Mouse (Mus musculus) forebrain, embryonic 10.5 days (tissue): ENCODE results near the gene Rap1gds1. TPM values are rescaled to one million over a fixed set of nuclear protein-coding genes. Genes with fewer than 3 reads are reported as not detected.

ENCODE experiments used
- DNase-seq: peaks from one replicate; pipeline ENCODE4 v3.0.0-alpha.2; 2017; ENCODE audit warnings: low spot score; ENCODE audit errors: extremely low spot score
- H3K27ac ChIP-seq: fragments of 300-500 bp; sonication (generic); 2 replicates; pipeline ENCODE4 v1.5.1; 2016; ENCODE audit warnings: mild to moderate bottlenecking
- H3K27me3 ChIP-seq: fragments of 300-500 bp; sonication (generic); 2 replicates; pipeline ENCODE4 v1.6.1; 2016; ENCODE audit warnings: mild to moderate bottlenecking; ENCODE audit not compliant: poor library complexity, severe bottlenecking
- H3K36me3 ChIP-seq: fragments of 300-500 bp; sonication (generic); replicated peaks from 2 replicates; pipeline ENCODE4 v1.6.1; 2016; ENCODE audit warnings: mild to moderate bottlenecking, moderate library complexity
- H3K4me1 ChIP-seq: fragments of 300-500 bp; sonication (generic); 2 replicates; pipeline ENCODE4 v1.6.1; 2016
- H3K4me3 ChIP-seq: fragments of 300-500 bp; sonication (generic); 2 replicates; pipeline ENCODE4 v1.5.1; 2016; ENCODE audit warnings: mild to moderate bottlenecking, moderate library complexity
- H3K9me3 ChIP-seq: fragments of 300-500 bp; sonication (generic); 2 replicates; pipeline ENCODE4 v1.6.1; 2016; ENCODE audit warnings: mild to moderate bottlenecking, moderate library complexity
- WGBS: fragments of 180-500 bp; shearing (Covaris S2); methylation state at CpG from one replicate; pipeline ENCODE4 v1.1.7; 2016; 5-methylcytosine and 5-hydroxymethylcytosine counted together
- polyA plus RNA-seq: library from polyadenylated mRNA; unstranded; fragments of >200 nt; fragmentation: Nextera tagmentation; extraction: Ambion mirVana; gene quantifications from 2 replicates; pipeline ENCODE4 v1.2.1, GENCODE M21; 2016

Rap1gds1 gene
- polyA plus RNA-seq, 1 experiment from 2014 or later: 55.0 TPM

DNA sequence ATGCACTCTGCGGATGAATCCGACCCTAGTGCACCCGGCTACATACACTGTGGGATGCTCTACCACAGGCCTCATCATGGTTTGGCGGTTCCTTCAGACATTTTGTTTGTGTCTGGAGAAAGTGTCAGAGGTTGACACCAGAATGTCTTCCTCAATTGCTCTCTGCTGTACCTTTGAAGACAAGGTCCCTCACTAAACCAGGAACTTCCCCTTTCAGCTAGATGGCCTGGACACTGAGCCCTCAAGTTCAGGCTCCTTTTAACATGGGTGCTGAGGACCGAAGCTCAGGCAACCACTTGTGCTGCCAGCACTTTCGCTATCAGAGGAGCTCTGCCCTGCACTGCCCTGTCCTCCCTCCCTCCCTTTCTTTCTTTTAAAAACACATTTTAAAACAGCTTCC lies 92.8 kb downstream of the Rap1gds1 start:
- peaks cover 12% of the 10 kb centered on the region for H3K36me3 ChIP-seq
- H3K27me3 ChIP-seq: no peaks in the 10 kb centered on the region
- no peak overlapping the region for H3K4me3 ChIP-seq
- H3K9me3 ChIP-seq: peaks cover 2% of the 10 kb centered on the region
- 96% methylated on average over 6 of the region's 6 CpGs for WGBS
- no peak for DNase-seq
- H3K4me1 ChIP-seq: no peaks in the 10 kb centered on the region
- H3K27ac ChIP-seq: no peak overlapping the region

DNA sequence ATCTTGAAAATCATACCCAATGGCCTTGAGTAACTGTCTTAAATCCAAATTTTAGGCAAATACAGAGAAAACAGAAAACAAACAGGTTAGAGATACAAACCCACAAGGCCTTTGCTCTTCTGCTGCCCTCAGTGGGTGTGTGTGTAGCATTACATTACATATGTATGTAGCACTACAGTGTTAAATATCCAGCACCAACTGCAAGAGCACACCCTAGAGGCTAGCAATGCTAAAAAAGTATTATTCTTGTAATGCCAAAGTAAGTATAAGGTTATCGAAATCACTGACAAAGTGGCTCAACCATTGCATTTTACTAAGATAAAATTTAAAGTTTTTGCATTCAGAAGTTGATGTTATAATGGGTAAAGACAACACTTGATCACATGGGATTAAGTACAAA lies 97.6 kb downstream of the Rap1gds1 start:
- 96% methylated on average over 1 of the region's 1 CpGs for WGBS
- Histone ChIP-seq H3K9me3 (0 out of 2 replicates have a peak, but pooled peaks cover 5% of the 10 kb centered on the region), H3K27ac (no peak overlapping the region), H3K4me1 (no peaks in the 10 kb centered on the region), H3K36me3 (peaks cover 35% of the 10 kb centered on the region), H3K27me3 (no peaks in the 10 kb centered on the region), H3K4me3 (no peak overlapping the region)
- no peak for DNase-seq

DNA sequence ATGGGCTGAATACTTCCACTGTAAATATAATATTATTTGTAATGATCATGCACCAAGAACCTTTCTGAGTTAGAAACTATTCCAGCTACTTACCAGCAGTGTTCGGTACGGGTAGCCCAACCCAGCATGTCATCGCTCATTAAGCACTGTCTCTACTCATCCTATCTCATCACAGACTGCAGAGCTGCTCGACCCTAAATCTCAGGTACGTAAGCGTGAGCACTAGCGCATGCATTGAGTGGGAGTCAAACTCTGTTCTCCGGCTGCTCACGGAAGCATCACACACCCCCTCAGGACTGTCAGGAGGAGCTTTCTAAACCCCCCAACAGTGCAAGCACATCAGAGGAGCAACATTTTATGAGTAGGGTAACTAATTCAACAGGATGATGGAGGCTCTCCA lies 107.4 kb downstream of the Rap1gds1 start:
- DNase-seq: no peak
- Histone ChIP-seq H3K27ac (no peak overlapping the region), H3K9me3 (no peaks in the 10 kb centered on the region), H3K27me3 (no peaks in the 10 kb centered on the region), H3K4me1 (peaks cover 9% of the 10 kb centered on the region; the same call in 1 of the 2 replicates), H3K36me3 (peaks cover 8% of the 10 kb centered on the region), H3K4me3 (no peak overlapping the region)
- 94% methylated on average over 9 of the region's 9 CpGs for WGBS

DNA sequence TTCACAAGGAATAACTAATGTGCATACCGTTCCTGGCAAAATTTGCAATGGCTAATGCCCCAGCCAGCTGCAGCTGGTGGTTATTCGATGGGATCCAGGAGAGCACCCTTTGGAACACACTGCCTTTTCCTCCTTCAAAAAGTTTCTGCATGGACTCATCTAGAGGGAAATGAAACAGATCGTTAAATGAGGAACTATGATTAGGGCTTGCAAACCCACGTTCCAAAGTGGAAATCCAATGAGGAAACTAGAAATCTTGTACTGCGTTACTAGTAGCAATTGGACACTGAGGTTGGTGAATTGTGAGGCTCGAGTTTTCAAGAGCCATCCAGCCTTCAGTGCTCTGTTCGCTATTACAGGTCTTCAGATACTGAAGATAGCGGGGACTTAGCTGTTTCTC lies 116.5 kb downstream of the Rap1gds1 start:
- Histone ChIP-seq H3K9me3 (no peaks in the 10 kb centered on the region), H3K4me3 (no peak overlapping the region)
- WGBS: 91% methylated on average over 8 of the region's 8 CpGs

DNA sequence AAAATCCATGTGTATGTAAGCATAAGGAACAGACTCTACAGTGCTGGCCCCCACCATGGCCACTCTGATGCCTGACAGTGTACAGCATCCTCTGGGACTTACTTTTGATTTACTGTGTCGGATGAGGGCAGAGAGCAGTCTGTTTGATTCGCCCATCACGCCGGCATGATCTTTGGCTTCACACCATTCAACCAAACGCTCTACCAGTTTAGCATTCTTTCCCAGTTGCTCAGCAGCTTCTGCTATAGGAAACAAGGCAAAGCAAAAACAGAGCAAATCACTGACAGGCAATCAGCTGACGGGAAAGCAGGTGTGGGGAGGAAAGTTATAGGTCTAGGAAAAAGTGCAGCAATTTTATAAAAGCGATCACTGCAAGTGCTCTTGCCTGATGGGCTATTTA lies 119.8 kb downstream of the Rap1gds1 start:
- Histone ChIP-seq H3K9me3 (no peaks in the 10 kb centered on the region), H3K27ac (no peak overlapping the region), H3K36me3 (peaks cover 63% of the 10 kb centered on the region), H3K27me3 (no peaks in the 10 kb centered on the region), H3K4me1 (no peaks in the 10 kb centered on the region), H3K4me3 (no peak overlapping the region)
- WGBS: 95% methylated on average over 7 of the region's 7 CpGs
- no peak for DNase-seq

More for the DNA sequence above, 116.5 kb downstream of the Rap1gds1 start:
- Histone ChIP-seq H3K36me3 (peaks cover 61% of the 10 kb centered on the region), H3K4me1 (no peaks in the 10 kb centered on the region), H3K27ac (no peak overlapping the region), H3K27me3 (no peaks in the 10 kb centered on the region)
- DNase-seq: no peak

DNA sequence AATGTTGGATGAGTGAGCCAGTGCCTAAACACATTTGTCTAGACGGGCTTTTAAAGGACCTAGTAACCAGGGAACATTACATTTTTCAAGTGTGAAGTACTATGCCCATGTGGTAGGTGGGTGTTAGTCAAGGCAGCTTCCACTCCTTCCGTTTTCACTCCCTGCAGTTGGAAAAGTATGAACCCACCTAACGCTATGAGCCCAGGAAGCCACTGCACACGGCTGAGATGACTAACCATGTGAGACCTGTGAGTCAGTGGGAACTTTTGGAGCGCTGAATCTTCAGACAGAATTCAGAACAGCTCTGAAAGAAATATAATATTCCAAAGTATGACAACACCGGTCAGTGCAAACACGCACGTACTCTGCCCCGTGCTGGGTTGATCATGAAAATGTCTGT lies 125.9 kb downstream of the Rap1gds1 start:
- Histone ChIP-seq H3K36me3 (peaks cover 54% of the 10 kb centered on the region), H3K4me1 (no peaks in the 10 kb centered on the region)
- no peak for DNase-seq

DNA sequence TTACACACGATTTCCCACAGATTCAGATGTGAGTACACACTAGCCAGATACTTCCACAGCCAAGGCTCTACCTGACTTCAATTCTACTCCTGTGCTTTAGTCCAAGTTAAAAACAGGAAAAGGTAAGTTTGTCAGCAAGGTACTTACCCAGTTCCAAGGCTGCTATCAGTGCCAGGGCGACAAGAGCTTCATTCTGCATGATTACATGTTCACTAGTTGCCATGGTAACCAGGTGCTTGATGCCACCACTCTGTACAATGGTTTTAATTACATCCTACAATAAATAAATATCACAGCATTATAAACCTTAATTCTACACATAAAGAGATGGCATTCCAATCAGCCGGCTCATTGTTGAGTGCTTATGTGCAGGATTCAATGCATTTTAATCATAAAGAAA lies 129.5 kb downstream of the Rap1gds1 start:
- 95% methylated on average over 3 of the region's 3 CpGs for WGBS

More for the DNA sequence above, 125.9 kb downstream of the Rap1gds1 start:
- H3K27ac ChIP-seq: no peak overlapping the region
- H3K9me3 ChIP-seq: peaks cover 2% of the 10 kb centered on the region; the same call in 1 of the 2 replicates
- WGBS: 95% methylated on average over 9 of the region's 9 CpGs
- no peaks in the 10 kb centered on the region for H3K27me3 ChIP-seq
- H3K4me3 ChIP-seq: no peak overlapping the region

DNA sequence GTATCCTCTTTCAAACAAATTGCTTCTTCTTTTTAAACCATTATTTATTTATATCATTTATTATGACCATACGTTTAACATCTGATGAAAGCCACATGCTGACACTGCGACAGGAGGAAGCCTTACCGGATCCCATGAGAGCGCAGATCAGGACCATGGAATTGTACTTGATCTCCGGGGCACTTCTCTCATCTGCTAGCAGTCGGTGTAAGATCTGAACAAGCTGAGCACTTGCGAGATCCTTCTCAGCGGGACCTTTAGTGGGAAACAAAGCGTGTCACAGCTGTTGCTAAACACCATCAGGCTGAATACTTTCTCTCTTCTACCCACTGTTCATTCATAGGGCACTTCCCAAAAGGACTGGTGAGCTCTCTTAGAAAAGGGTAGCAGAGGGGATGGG lies 133.4 kb downstream of the Rap1gds1 start:
- Histone ChIP-seq H3K27ac (no peak overlapping the region), H3K36me3 (peaks cover 62% of the 10 kb centered on the region), H3K27me3 (no peaks in the 10 kb centered on the region), H3K4me3 (no peak overlapping the region), H3K9me3 (peaks cover 4% of the 10 kb centered on the region; the same call in 1 of the 2 replicates), H3K4me1 (peaks cover 4% of the 10 kb centered on the region; the same call in 1 of the 2 replicates)
- no peak for DNase-seq
- WGBS: 57% methylated on average over 9 of the region's 9 CpGs

More for the DNA sequence above, 129.5 kb downstream of the Rap1gds1 start:
- Histone ChIP-seq H3K4me1 (peaks cover 4% of the 10 kb centered on the region; the same call in 1 of the 2 replicates), H3K27me3 (no peaks in the 10 kb centered on the region), H3K9me3 (peaks cover 4% of the 10 kb centered on the region; the same call in 1 of the 2 replicates), H3K36me3 (peaks cover 48% of the 10 kb centered on the region), H3K27ac (no peak overlapping the region), H3K4me3 (no peak overlapping the region)
- DNase-seq: no peak

DNA sequence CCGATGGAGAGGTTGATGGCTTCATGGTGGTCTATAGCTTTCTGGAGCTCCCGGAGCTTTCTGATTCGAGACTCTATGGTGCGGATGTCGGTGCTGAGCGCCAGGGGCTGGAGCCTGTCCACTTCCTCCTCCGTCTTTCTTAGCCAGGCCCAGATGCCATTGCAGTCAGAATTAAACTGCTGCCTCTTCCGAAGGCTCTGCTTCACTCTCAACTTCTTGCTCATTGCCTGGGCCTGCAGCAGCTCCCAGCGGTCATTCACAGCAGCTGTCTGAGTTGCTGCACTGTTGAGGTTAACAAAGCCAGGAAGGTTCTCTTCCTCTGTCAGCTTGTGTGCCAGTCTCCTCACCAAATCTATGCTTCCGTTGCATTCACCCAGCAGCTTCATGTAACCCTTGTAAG lies 137.8 kb downstream of the Rap1gds1 start:
- Histone ChIP-seq H3K27ac (no peak overlapping the region), H3K4me1 (peaks cover 4% of the 10 kb centered on the region; the same call in 1 of the 2 replicates), H3K36me3 (peaks cover 50% of the 10 kb centered on the region), H3K9me3 (no peaks in the 10 kb centered on the region; the same call in 1 of the 2 replicates), H3K27me3 (no peaks in the 10 kb centered on the region), H3K4me3 (no peak overlapping the region)
- WGBS: 95% methylated on average over 10 of the region's 10 CpGs
- no peak for DNase-seq

DNA sequence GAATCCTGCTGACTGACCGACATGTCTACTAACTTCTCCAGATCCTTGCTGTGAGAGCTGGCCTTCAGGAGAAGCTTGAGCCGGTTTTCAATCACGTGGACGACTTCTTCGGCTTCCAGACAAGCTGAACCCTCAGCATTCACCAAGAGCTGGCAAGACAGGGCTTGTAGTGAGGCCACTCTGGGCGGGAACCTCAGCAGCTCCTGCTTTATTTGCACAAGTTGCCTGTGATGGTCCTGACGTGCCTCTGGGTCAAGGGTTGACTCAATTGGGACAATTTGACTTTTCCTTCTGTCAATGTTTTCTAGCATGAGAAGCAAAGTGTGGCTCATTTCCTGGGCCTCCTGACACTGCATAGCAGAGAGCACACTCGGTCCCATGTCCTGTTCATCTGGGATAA lies 138.2 kb downstream of the Rap1gds1 start:
- WGBS: 92% methylated on average over 8 of the region's 8 CpGs
- Histone ChIP-seq H3K4me3 (no peak overlapping the region), H3K9me3 (no peaks in the 10 kb centered on the region; the same call in 1 of the 2 replicates), H3K27ac (no peak overlapping the region), H3K4me1 (peaks cover 2% of the 10 kb centered on the region; the same call in 1 of the 2 replicates), H3K27me3 (no peaks in the 10 kb centered on the region), H3K36me3 (peaks cover 50% of the 10 kb centered on the region)
- no peak for DNase-seq

DNA sequence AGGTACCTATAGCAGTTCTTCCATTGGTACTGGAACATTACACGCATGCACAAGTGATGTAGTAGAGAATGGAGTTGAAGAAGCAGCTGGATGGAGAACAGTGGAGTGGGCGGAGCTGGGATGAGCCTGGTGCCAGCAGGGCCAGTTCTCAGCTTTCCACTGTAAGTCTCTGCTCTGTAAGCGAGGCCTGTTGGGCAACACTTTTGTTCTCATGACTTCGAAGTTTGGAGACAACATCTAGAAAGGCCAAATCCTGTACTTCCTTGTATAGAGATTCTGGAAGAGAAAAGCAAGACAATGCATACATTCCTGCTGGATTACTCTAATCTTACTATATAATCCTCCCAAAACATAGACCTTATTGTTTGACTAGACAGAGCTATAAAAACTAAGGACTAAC lies 147.6 kb downstream of the Rap1gds1 start:
- H3K9me3 ChIP-seq: no peaks in the 10 kb centered on the region
- no peak for DNase-seq
- H3K27me3 ChIP-seq: no peaks in the 10 kb centered on the region
- H3K27ac ChIP-seq: no peak overlapping the region
- WGBS: 93% methylated on average over 4 of the region's 4 CpGs
- peaks cover 68% of the 10 kb centered on the region for H3K36me3 ChIP-seq
- no peaks in the 10 kb centered on the region for H3K4me1 ChIP-seq
- H3K4me3 ChIP-seq: no peak overlapping the region

DNA sequence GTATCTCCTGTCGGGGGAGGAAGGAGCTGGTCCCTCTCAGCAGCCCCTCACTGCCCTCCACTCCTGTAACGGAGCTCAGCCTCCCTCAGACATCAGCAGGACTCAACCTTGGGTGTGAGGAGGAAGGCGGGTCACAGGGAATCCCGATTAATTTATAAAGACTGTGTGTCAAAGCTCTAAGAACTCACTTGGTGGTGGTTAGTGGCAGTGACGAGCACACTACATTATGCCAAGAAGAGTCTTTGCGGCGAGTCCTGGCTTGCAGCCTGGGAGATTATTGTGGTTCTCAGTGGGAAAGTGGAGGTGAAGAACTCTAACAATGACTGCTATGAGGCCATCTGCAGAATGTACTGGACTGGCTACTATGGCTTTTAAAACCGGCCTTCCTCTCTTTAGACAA lies 148.8 kb downstream of the Rap1gds1 start:
- peaks cover 62% of the 10 kb centered on the region for H3K36me3 ChIP-seq
- no peak overlapping the region for H3K4me3 ChIP-seq
- no peaks in the 10 kb centered on the region for H3K9me3 ChIP-seq
- no peak for DNase-seq
- no peak overlapping the region for H3K27ac ChIP-seq
- WGBS: 90% methylated on average over 8 of the region's 8 CpGs
- no peaks in the 10 kb centered on the region for H3K4me1 ChIP-seq
- no peaks in the 10 kb centered on the region for H3K27me3 ChIP-seq

DNA sequence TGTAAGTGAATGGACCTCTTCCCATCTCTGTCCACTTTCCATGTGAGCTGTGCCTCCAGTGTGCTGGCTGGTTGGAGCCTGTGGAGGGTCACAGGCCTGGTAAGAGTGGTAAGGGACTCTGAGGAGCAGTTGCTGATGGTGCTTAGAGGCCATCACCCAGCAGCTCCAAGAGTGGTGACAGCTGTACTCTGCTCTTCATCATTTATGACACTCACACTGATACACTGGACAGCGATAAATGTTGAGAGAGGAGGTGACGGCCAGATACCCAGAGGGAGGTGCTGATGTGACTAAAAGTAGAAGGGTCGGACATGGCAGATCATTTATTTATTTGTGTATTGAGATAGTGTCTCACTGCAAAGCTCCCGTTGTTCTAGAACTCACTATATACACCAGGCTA lies 156.8 kb downstream of the Rap1gds1 start:
- no peaks in the 10 kb centered on the region for H3K9me3 ChIP-seq
- no peak overlapping the region for H3K27ac ChIP-seq
- H3K27me3 ChIP-seq: no peaks in the 10 kb centered on the region
- H3K4me3 ChIP-seq: no peak overlapping the region
- no peaks in the 10 kb centered on the region for H3K36me3 ChIP-seq
- no peak for DNase-seq
- WGBS: 92% methylated on average over 4 of the region's 4 CpGs
- H3K4me1 ChIP-seq: peaks cover 6% of the 10 kb centered on the region

DNA sequence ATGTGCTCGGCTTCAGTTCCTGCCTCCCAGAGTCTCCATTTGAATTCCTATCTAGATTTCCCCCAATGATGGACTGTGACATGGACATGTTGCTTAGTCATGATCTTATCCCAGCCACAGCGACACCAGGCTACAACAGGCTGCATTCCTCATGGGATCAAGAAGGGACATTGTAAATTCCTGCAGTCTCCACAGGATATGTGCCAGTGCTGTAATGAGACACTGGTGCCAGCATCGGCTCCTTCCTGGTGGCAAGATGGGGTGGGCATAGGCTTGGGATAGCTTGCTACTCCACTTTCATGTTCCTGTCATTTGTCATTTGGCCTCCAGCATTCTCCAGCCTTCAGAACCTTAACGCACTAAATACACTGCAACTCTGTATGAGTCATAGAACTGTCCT lies 158.0 kb downstream of the Rap1gds1 start:
- Histone ChIP-seq H3K9me3 (no peaks in the 10 kb centered on the region), H3K27me3 (no peaks in the 10 kb centered on the region), H3K36me3 (no peaks in the 10 kb centered on the region), H3K4me1 (peaks cover 6% of the 10 kb centered on the region), H3K4me3 (no peak overlapping the region), H3K27ac (no peak overlapping the region)
- DNase-seq: no peak
- 83% methylated on average over 4 of the region's 4 CpGs for WGBS
